Mouse (Mus musculus) gastrocnemius, postnatal 36 days (tissue): Measurements from ENCODE around the gene Lgals9. TPM values are rescaled to one million over a fixed set of nuclear protein-coding genes. Genes with fewer than 3 reads are reported as not detected.

ENCODE experiments used
- DNase-seq, 2 experiments: peaks; one replicate each; pipeline ENCODE4 v3.0.0; 2022
- intact Hi-C: fragments of 180-260 bp; cut with DNase I; formaldehyde crosslinking; loops from one replicate; pipeline ENCODE4 v1.15.1; 2025
- total RNA-seq, 2 experiments: library from RNA; stranded (reverse); gene quantifications; 2 replicates each; pipeline ENCODE4 v1.2.3; 2021

The Lgals9 gene
- total RNA-seq, 2 experiments from 2014 or later, result 7.2 to 10.5 TPM

DNA sequence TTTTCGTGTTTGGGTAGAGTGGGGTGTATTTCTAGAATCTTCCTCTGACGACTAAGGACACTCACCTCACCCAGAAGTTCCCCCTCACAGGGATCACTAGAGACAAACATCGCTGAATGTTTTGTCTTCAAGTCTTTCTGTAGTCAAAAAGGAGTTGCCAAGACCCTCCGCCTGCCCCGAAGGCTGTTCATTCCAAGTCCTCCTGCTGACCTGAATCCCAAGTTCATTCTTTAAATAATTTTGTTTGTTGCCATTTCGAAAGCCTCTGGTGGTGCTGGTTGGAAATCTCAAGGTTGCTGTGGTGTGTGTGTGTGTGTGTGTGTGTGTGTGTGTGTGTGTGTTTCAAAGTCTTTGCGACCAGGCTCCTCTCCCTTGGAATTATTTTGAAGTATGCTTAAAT lies 50.4 kb downstream of the Lgals9 start:
- intact Hi-C loops, result no loop called here
- DNase-seq, result no peak

DNA sequence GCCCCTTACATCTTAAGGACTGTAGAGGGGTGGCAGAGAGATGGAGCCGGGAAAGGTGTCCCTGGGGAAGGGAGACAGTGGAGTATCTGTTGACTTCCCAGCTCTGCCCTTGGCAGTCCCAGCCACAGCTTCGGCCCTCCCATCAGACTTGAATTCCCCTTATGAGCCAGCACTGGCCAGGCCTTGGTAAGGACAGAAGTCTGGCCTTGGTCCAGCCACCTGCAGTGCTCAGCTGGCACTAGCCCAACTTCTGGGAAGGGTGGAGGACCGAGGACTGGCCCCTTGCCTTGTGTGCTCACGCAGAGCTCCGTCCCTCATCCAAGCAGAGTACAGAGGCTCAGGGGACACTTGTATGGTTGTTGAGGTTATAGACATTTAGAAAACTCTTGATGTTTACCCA lies 55.4 kb downstream of the Lgals9 start:
- intact Hi-C loops, result no loop called here
- peak; percentile 57 to 59 for DNase-seq

DNA sequence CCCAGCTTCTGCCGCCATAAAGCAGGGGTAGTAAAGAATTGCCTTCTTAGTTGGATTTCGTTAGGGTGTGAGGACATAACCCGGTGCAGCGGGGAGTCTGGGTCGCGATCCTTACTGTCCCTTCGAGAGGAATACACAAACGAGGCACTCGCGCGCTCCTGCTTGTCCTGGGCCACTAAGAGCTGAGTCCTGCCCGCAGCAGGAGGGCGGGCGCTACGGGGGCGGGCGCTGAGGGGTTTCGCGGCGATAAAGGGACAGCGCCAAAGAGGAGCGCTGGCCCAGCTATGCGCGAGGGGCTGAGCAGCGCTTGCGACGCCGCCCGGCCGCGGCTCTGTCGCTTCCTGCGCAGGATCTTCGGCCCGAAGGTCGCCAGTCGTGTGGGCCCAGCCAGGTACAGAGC lies 59.8 kb downstream of the Lgals9 start:
- intact Hi-C loops, result no loop called here

DNA sequence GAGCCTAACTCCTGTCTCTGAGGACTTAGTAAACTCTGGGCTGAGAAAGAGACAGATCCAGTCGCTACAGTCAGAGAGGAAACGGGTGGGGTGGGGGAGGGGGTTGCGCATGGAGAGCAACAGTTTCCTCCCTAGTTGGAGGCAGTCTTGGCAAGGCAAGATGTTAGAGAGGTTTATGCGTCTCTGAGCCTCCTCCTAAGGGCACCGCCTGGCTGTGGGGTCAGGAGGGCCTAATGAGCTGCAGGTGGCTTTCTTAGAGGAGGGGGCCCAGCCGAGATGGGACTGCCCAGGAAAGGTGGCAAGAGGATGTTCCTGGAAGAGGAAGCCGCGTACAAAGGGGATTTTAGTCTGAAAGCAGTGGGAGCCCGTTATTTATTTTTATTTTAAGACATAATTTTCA lies 60.6 kb downstream of the Lgals9 start:
- intact Hi-C loops, result no loop called here
- no peak for DNase-seq

More for the DNA sequence above, 59.8 kb downstream of the Lgals9 start:
- DNase-seq, result peak; percentile 17 to 20

DNA sequence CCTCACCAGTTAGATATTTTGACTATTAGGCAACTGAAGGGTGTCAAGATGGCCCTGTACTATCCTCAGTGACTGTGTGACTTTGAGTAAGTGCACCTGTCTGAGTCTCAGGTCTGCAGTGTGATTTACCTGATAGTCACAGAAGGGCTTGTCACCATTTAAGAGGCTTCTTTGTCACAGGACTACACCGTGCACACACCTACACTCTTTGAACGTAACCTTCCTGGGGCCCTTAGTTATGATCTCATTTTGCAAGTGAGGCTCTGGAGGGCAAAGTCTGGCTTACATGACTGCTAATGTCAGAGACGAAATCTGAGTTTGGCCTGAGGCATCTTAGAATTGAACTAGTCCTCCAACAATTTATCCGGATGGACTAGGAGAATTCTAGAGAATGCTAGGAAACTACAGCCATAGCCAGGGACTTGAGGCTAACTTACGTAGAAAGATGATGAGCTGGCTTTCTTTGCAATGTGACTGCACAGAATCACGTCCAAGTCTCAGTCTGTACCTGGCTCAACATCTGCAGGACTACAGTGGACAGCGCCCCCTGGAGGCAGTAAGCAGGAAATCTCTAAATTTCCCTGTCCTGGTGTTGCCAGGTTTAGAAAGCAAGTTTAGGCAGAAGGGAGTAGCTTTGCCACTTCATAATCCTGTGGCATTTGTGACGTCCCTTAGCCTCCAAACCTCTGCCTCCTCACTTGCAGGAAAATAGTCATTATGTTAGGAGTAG lies 61.9 kb downstream of the Lgals9 start:
- DNase-seq, result peak in 1 of 2 experiments; percentile 15
- intact Hi-C loops, result loop anchor here (1.0 kb wide), 1 partner anchor 67 kb away; no protein-coding TSS in a partner anchor

DNA sequence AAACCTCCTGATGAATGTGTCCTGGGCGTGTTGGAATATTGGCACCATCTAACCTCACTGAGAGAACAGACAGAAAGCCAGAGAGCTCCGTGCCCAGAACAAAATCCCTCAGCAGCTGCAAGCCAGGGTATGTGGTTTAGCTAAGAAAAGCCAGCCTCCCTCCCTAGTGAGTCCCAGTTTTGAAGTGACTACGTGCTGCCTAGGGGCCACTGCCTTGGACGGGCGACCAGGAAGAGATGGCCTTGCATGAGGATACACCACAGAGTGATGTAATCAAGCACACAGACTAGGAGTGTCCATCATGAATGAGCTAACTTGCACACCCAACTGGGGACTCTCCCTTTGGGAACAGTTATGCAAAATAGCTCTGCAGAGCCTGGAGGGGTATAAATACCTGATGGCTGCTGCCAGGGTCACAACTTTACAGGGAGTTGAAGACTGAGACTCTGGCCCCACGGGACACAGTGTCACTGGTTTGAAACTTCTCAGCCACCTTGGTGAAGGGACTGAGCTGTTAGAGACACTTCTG lies 64.3 kb downstream of the Lgals9 start, which contains the start of gene Nos2:
Gene Nos2 (plus strand): TSS at position 377 of the 529 bp plus-strand sequence.
- DNase-seq, result no peak
- intact Hi-C loops, result no loop called here

DNA sequence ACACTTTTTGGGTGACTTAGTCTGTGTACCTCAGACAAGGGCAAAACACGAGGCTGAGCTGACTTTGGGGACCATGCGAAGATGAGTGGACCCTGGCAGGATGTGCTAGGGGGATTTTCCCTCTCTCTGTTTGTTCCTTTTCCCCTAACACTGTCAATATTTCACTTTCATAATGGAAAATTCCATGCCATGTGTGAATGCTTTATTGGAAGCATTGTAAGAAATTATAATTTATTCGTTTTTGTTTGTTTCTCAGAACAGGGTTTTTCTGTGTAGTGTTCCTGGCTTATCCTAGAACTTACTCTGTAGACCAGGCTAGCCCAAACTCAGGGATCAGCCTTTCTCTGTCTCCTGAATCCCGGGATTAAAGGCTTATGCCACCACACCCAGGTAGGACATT lies 65.0 kb downstream of the Lgals9 start:
- DNase-seq, result no peak
- intact Hi-C loops, result no loop called here

DNA sequence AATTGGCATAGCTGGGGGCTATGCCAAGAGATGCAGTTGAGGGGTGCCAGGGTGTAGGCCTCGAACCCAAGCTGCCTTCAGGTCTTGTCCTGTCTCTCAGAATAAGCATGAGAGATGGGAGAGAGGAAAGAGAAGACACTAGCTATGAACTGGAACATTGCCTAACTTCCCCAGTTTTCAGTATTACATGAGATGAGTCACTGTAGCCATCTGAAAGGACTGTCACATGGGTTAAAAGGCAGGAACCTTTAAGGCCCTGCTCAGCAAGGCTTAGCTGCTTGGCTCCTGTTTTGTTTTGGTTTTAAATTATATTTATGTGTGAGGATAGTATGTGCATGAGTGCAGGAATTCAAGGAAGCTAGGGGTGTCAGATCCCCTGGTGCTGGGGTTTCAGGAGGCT lies 68.3 kb downstream of the Lgals9 start:
- intact Hi-C loops, result no loop called here
- DNase-seq, result no peak

DNA sequence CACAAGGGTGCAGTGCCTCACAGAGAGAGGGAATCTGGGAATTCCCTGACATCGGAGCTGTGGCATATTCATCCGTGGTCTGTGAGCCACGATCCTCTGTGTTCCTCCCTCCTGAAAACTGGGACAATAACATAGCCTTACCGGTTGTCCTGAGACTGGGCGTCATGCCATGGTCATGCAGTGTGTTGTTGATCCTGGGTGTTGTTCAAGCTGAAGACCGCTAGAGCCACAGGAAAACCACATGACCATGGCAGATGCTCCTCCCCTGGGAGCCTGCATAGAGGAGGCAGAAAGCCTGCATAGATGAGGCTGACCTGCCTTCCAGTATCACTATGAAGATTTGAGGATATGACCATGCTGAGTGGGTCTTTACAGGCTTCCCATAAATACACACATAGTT lies 69.3 kb downstream of the Lgals9 start:
- intact Hi-C loops, result no loop called here
- DNase-seq, result no peak

Other genes starting within 250 kb of the Lgals9 start
- gene Ccnq, start 233.2 kb downstream of the Lgals9 start, total RNA-seq, result 10 to 100 TPM; 10.3 to 10.4 TPM
- gene Lyrm9, start 158.4 kb downstream of the Lgals9 start, total RNA-seq, result 10 to 100 TPM in 1 of 2 experiments, 1 to 10 TPM in 1; 10.0 to 13.8 TPM
- 1 to 10 TPM; 1.1 to 1.2 TPM for gene Nos2, start 64.2 kb downstream of the Lgals9 start, total RNA-seq
- gene Ksr1, start 161.5 kb upstream of the Lgals9 start, total RNA-seq, result 10 to 100 TPM; 72.2 to 74.8 TPM